Comparison of ENCODE assay signal across 20 mouse cellular contexts in the genomic region with DNA sequence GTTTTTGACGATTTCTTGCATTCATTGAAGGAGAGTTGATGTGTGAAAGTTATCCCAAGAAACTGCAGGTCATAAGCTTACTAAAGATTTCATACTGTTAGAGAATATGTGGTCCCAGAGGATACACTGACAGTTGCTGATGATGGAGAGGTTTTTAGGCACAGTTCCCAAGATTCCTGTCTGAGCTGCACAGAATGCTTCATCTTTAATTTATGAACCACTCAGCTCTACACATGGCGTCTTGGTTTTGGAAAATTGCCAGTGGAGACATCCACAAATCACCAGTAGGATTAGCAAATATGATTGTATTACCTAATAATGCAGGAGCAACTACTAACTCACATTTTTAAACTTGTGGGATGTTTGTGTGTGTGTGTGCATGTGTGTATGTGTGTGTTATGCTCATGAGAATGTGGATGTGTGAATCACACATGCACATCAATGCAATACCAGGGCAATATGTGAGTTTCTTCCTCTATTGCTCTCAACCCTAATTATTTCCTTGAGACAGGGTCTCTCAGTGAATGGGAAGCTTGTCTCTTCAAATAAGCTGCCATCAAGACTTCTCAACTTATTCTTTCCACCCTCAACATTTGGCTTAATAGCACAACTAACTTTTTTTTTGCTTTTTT.
DNase-seq lines count a peak whose midpoint lies in the region; ATAC-seq and TF ChIP-seq lines count a peak whose summit lies in the region.
"Had no signal": no experiment of that assay in that cellular context is flagged by ENCODE, and none has a peak within 500 bp of the region (broad histone marks: within the 10 kb centered on the region; RNA-seq: fewer than 3 reads in every experiment).

No protein-coding gene starts in this region.

- no peak overlapping the region for H3K4me2 ChIP-seq in forebrain, embryonic 15.5 days (replicated peaks)
- H3K4me2 ChIP-seq in neural tube, embryonic 12.5 days (replicated peaks) = no peak overlapping the region
- H3K4me2 ChIP-seq in hindbrain, embryonic 15.5 days = no peak overlapping the region
- H3K4me2 ChIP-seq: heart, embryonic 11.5 days; kidney, embryonic 15.5 days had no signal

- no peak for DNase-seq in forebrain, embryonic 10.5 days (ENCODE audit: extremely low spot score, low spot score)
- DNase-seq in neural tube, embryonic 10.5 days (ENCODE audit: extremely low spot score, low spot score) = no peak
- peak; percentile 11 for DNase-seq in retina, embryonic 14.5 days (ENCODE audit: low spot score)
- no peak for DNase-seq in yolk sac, embryonic 10.5 days (ENCODE audit: low spot score)
- no peak for DNase-seq in gastrocnemius, adult 2 months
- DNase-seq: adrenal gland, postnatal 25 days; B cell, adult 2 months; cerebellum, adult 9-10 months; heart, postnatal 14 days; layer of hippocampus, postnatal 36 days; lung, adult 2 months; right cerebral cortex, postnatal 14 days; thymus, postnatal 14 days had no signal

- no peak overlapping the region for H3K27ac ChIP-seq in forebrain, embryonic 15.5 days (replicated peaks)
- H3K27ac ChIP-seq in forebrain, embryonic 10.5 days = no peak overlapping the region
- H3K27ac ChIP-seq in neural tube, embryonic 12.5 days = no peak overlapping the region
- H3K27ac ChIP-seq in hindbrain, embryonic 15.5 days (replicated peaks) = no peak overlapping the region
- H3K27ac ChIP-seq in gastrocnemius, adult 2 months = no peak overlapping the region
- H3K27ac ChIP-seq: kidney, embryonic 15.5 days; macrophage had no signal

- no peaks in the 10 kb centered on the region for H3K9me3 ChIP-seq in forebrain, embryonic 15.5 days
- no peaks in the 10 kb centered on the region for H3K9me3 ChIP-seq in forebrain, embryonic 10.5 days
- no peaks in the 10 kb centered on the region for H3K9me3 ChIP-seq in neural tube, embryonic 12.5 days
- no peaks in the 10 kb centered on the region for H3K9me3 ChIP-seq in hindbrain, embryonic 15.5 days
- H3K9me3 ChIP-seq: kidney, embryonic 15.5 days had no signal

- WGBS in forebrain, embryonic 15.5 days = 40% methylated on average over 2 of the region's 2 CpGs
- whole genome bisulfite sequencing in forebrain, embryonic 10.5 days = 86% methylated on average over 2 of the region's 2 CpGs
- WGBS in neural tube, embryonic 12.5 days = 63% methylated on average over 2 of the region's 2 CpGs
- 53% methylated on average over 2 of the region's 2 CpGs for WGBS in hindbrain, embryonic 15.5 days

- ATAC-seq in forebrain, embryonic 15.5 days (replicated peaks) = peak; percentile 95
- ATAC-seq in neural tube, embryonic 12.5 days (ENCODE audit: low FRiP score, low read depth) = peak; percentile 44; the same call in 1 of the 2 replicates
- ATAC-seq in hindbrain, embryonic 15.5 days (ENCODE audit: low FRiP score, low read depth) = peak; percentile 66; the same call in 1 of the 2 replicates
- ATAC-seq: intestine, embryonic 16.5 days had no signal

- H3K27me3 ChIP-seq in forebrain, embryonic 15.5 days = no peaks in the 10 kb centered on the region
- no peaks in the 10 kb centered on the region for H3K27me3 ChIP-seq in forebrain, embryonic 10.5 days (ENCODE audit: poor library complexity, severe bottlenecking)
- no peaks in the 10 kb centered on the region for H3K27me3 ChIP-seq in neural tube, embryonic 12.5 days (replicated peaks)
- H3K27me3 ChIP-seq in hindbrain, embryonic 15.5 days = no peaks in the 10 kb centered on the region
- H3K27me3 ChIP-seq: kidney, embryonic 15.5 days had no signal

- H3K4me1 ChIP-seq in forebrain, embryonic 15.5 days = 0 out of 2 replicates have a peak, but pooled peaks cover 3% of the 10 kb centered on the region
- no peaks in the 10 kb centered on the region for H3K4me1 ChIP-seq in forebrain, embryonic 10.5 days
- H3K4me1 ChIP-seq in neural tube, embryonic 12.5 days = no peaks in the 10 kb centered on the region
- H3K4me1 ChIP-seq in hindbrain, embryonic 15.5 days (replicated peaks) = no peaks in the 10 kb centered on the region
- H3K4me1 ChIP-seq: kidney, embryonic 15.5 days had no signal

- H3K36me3 ChIP-seq in forebrain, embryonic 15.5 days = no peaks in the 10 kb centered on the region
- H3K36me3 ChIP-seq in forebrain, embryonic 10.5 days (replicated peaks) = no peaks in the 10 kb centered on the region
- no peaks in the 10 kb centered on the region for H3K36me3 ChIP-seq in neural tube, embryonic 12.5 days
- no peaks in the 10 kb centered on the region for H3K36me3 ChIP-seq in hindbrain, embryonic 15.5 days
- H3K36me3 ChIP-seq: kidney, embryonic 15.5 days had no signal

- H3K9ac ChIP-seq in forebrain, embryonic 15.5 days (replicated peaks) = no peak overlapping the region
- no peak overlapping the region for H3K9ac ChIP-seq in neural tube, embryonic 12.5 days
- no peak overlapping the region for H3K9ac ChIP-seq in hindbrain, embryonic 15.5 days
- H3K9ac ChIP-seq: kidney, embryonic 15.5 days had no signal

- no peak for TF ChIP-seq CTCF in gastrocnemius, adult 2 months (IDR thresholded peaks at IDR 0.05)

- intact Hi-C loops in gastrocnemius, adult 2 months (cut with DNase I) = no loop called here

- H3K4me3 ChIP-seq in forebrain, embryonic 15.5 days = no peak overlapping the region
- H3K4me3 ChIP-seq in forebrain, embryonic 10.5 days = no peak overlapping the region
- no peak overlapping the region for H3K4me3 ChIP-seq in neural tube, embryonic 12.5 days
- H3K4me3 ChIP-seq in hindbrain, embryonic 15.5 days = no peak overlapping the region
- no peak overlapping the region for H3K4me3 ChIP-seq in gastrocnemius, adult 2 months
- H3K4me3 ChIP-seq: kidney, embryonic 15.5 days had no signal

Comparison
In these comparisons a context has a peak if more than half of its experiments do, and no peak if none do; other contexts are left out.
1. ATAC-seq: peak in every context shown above with its lines; median percentile 95 in forebrain, embryonic 15.5 days; 66 in hindbrain, embryonic 15.5 days; 44 in neural tube, embryonic 12.5 days.